Mouse (Mus musculus) liver, embryonic 14.5 days (tissue): ENCODE results near the gene Pip5k1c.

Source experiments
- CTCF ChIP-seq: IDR thresholded peaks from 2 replicates; pipeline ENCODE4 v1.5.1; 2016; ENCODE audit warnings: antibody characterized with exemption, low read depth, control low read depth
- EP300 ChIP-seq: IDR thresholded peaks from 2 replicates; pipeline ENCODE4 v1.6.1; 2016; ENCODE audit warnings: antibody characterized with exemption, low read depth

- TF ChIP-seq CTCF (no peak), EP300 (no peak)
These were observed 62.1 kb downstream of the Pip5k1c start for GRCm38 (mm10) chr10:81354738-81355477.
